Mouse (Mus musculus): ENCODE measurements around the gene Fam234b. TPM values are rescaled to one million over a fixed set of nuclear protein-coding genes. Genes with fewer than 3 reads are reported as not detected.
A peak's percentile ranks its signal among the peaks of the same experiment; 100 is the strongest.

Fam234b gene
- polyA plus RNA-seq, 1 experiment, result 6.3 TPM

- no peaks in the 10 kb centered on the region for H3K36me3 ChIP-seq (ENCODE audit: control insufficient read depth, insufficient read depth)
- TF ChIP-seq E2F4 (IDR thresholded peaks at IDR 0.05; ENCODE audit: insufficient read depth) (no peak), TCF12 (IDR thresholded peaks at IDR 0.05; ENCODE audit: insufficient read depth, poor library complexity, severe bottlenecking) (no peak), CEBPB (IDR thresholded peaks at IDR 0.05; ENCODE audit: insufficient read depth, poor library complexity, severe bottlenecking) (no peak), REST (IDR thresholded peaks at IDR 0.05; ENCODE audit: insufficient read depth, insufficient read length) (no peak), MYOG (IDR thresholded peaks at IDR 0.05; ENCODE audit: control insufficient read depth in 1 of 3, insufficient read depth in 1 of 3, insufficient read length in 2 of 3, low read depth in 2 of 3) (no peak), MAX (IDR thresholded peaks at IDR 0.05; ENCODE audit: low read depth) (no peak), USF1 (IDR thresholded peaks at IDR 0.05; ENCODE audit: low read depth) (no peak), POLR2A (IDR thresholded peaks at IDR 0.05; ENCODE audit: insufficient read length, low read depth) (no peak), POLR2AphosphoS2 (IDR thresholded peaks at IDR 0.05; ENCODE audit: insufficient read length, low read depth) (no peak), MYOD1 (IDR thresholded peaks at IDR 0.05; ENCODE audit: control insufficient read depth in 1 of 3, insufficient read length in 2 of 3, low read depth in 2 of 3) (no peak), SRF (IDR thresholded peaks at IDR 0.05; ENCODE audit: control insufficient read depth, insufficient read length, low read depth) (no peak), TCF3 (IDR thresholded peaks at IDR 0.05; ENCODE audit: insufficient read length, low read depth) (no peak)
- H3K27me3 ChIP-seq (ENCODE audit: control insufficient read depth, insufficient read depth, insufficient read length), result no peaks in the 10 kb centered on the region
- H3K4me2 ChIP-seq (ENCODE audit: low read depth), result peak overlapping the region; percentile 84
- peak overlapping the region; percentile 18 for H3ac ChIP-seq (ENCODE audit: control insufficient read depth, insufficient read length)
- peak overlapping the region; percentile 36 for H3K4me3 ChIP-seq
- no peaks in the 10 kb centered on the region for H3K79me2 ChIP-seq (ENCODE audit: control insufficient read depth, insufficient read depth)
Observed at GRCm38 (mm10) chr6:135197446-135197845, 331 bp upstream of the Fam234b start.

- no peak for TF ChIP-seq TCF3 (IDR thresholded peaks at IDR 0.05; ENCODE audit: insufficient read length, low read depth)
- no peak for TF ChIP-seq MAX (IDR thresholded peaks at IDR 0.05; ENCODE audit: low read depth)
- no peak for TF ChIP-seq USF1 (IDR thresholded peaks at IDR 0.05; ENCODE audit: low read depth)
- no peak for TF ChIP-seq TCF12 (IDR thresholded peaks at IDR 0.05; ENCODE audit: insufficient read depth, poor library complexity, severe bottlenecking)
- TF ChIP-seq E2F4 (IDR thresholded peaks at IDR 0.05; ENCODE audit: insufficient read depth), result no peak
- TF ChIP-seq POLR2AphosphoS2 (IDR thresholded peaks at IDR 0.05; ENCODE audit: insufficient read length, low read depth), result no peak
- TF ChIP-seq SRF (IDR thresholded peaks at IDR 0.05; ENCODE audit: control insufficient read depth, insufficient read length, low read depth), result no peak
- no peak for TF ChIP-seq MYOG (IDR thresholded peaks at IDR 0.05; ENCODE audit: control insufficient read depth in 1 of 3, insufficient read depth in 1 of 3, insufficient read length in 2 of 3, low read depth in 2 of 3)
- no peak for TF ChIP-seq MYOD1 (IDR thresholded peaks at IDR 0.05; ENCODE audit: control insufficient read depth in 1 of 3, insufficient read length in 2 of 3, low read depth in 2 of 3)
- no peak for TF ChIP-seq CEBPB (IDR thresholded peaks at IDR 0.05; ENCODE audit: insufficient read depth, poor library complexity, severe bottlenecking)
- Histone ChIP-seq H3K36me3 (ENCODE audit: control insufficient read depth, insufficient read depth) (no peaks in the 10 kb centered on the region), H3K79me2 (ENCODE audit: control insufficient read depth, insufficient read depth) (no peaks in the 10 kb centered on the region), H3K4me2 (ENCODE audit: low read depth) (peak overlapping the region; percentile 84), H3ac (ENCODE audit: control insufficient read depth, insufficient read length) (peak overlapping the region; percentile 18), H3K27me3 (ENCODE audit: control insufficient read depth, insufficient read depth, insufficient read length) (no peaks in the 10 kb centered on the region), H3K4me3 (peak overlapping the region; percentile 36)
Observed at GRCm38 (mm10) chr6:135198726-135199125, 949 bp downstream of the Fam234b start.

DNA sequence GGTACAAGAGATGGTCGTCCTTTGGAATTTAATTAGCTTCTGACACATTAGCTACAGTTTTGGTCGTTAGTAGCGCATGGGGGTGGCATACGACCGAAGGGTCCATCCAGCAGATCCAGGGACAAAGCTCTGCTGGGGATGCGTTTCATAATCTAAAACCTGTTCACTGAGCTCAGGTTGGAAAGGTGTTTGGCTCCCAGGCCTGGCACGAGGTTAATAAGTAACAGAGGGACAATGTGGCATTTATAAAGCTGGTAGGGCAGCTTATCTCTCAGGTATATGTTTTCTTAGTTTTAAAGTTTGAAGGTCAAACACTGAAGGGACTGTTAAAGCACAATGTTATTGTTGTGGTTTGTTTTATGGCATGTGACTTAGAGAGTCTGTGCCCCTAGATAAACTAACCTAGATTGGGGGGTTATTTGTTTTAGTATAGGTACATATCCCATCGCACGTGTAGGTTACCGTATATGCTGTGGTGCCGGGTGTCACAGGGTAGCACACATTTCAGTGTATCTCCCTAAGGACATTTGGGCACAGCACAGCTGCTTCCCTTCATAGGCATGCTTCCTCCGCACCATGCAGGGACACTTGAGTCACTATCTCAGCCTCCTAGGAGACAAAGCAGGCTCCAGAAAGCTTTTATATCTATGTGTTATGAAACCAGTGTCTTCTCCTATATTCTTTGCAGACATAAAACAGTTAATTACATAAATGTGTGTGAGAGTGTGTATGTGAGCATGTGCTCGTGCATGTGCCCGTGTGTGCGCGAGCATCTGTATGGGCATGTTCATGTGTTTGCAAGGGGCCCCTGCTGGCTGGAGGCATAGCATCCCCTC, 2.6 kb downstream of the Fam234b start:
- no peaks in the 10 kb centered on the region for H3K36me3 ChIP-seq (ENCODE audit: control insufficient read depth, insufficient read depth)
- H3K4me2 ChIP-seq (ENCODE audit: low read depth), result no peak overlapping the region
- no peaks in the 10 kb centered on the region for H3K27me3 ChIP-seq (ENCODE audit: control insufficient read depth, insufficient read depth, insufficient read length)
- no peak overlapping the region for H3K4me3 ChIP-seq
- no peaks in the 10 kb centered on the region for H3K79me2 ChIP-seq (ENCODE audit: control insufficient read depth, insufficient read depth)
- H3ac ChIP-seq (ENCODE audit: control insufficient read depth, insufficient read length), result no peak overlapping the region
- TF ChIP-seq CEBPB (IDR thresholded peaks at IDR 0.05; ENCODE audit: insufficient read depth, poor library complexity, severe bottlenecking), result no peak
- no peak for TF ChIP-seq USF1 (IDR thresholded peaks at IDR 0.05; ENCODE audit: low read depth)
- no peak for TF ChIP-seq TCF3 (IDR thresholded peaks at IDR 0.05; ENCODE audit: insufficient read length, low read depth)

DNA sequence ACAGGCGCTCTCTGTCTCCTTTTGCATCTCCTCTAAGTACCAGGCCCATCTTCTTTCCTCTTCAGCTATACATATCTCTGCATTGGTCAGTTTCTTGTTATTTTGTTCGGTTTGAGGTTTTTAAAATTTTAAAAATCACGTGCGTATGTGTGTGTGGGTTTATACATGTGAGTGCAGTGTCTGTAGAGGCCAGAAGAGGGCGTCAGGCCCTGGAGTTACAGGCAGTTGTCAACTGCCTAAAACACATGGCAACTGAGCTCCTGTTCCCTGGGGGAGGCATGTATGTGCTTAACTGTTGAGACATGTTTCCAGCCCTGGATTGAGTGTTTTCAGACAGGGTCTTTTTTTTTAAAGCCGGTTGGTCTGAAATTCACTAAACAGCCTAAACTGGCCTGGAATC, 4.9 kb downstream of the Fam234b start:
- Histone ChIP-seq H3K79me2 (ENCODE audit: control insufficient read depth, insufficient read depth) (no peaks in the 10 kb centered on the region), H3K4me3 (no peak overlapping the region), H3K27me3 (ENCODE audit: control insufficient read depth, insufficient read depth, insufficient read length) (no peaks in the 10 kb centered on the region), H3ac (ENCODE audit: control insufficient read depth, insufficient read length) (no peak overlapping the region), H3K36me3 (ENCODE audit: control insufficient read depth, insufficient read depth) (no peaks in the 10 kb centered on the region), H3K4me2 (ENCODE audit: low read depth) (no peak overlapping the region)
- TF ChIP-seq MYOD1 (IDR thresholded peaks at IDR 0.05; ENCODE audit: control insufficient read depth in 1 of 3, insufficient read length in 2 of 3, low read depth in 2 of 3) (no peak), E2F4 (IDR thresholded peaks at IDR 0.05; ENCODE audit: insufficient read depth) (no peak), REST (IDR thresholded peaks at IDR 0.05; ENCODE audit: insufficient read depth, insufficient read length) (no peak), MAX (IDR thresholded peaks at IDR 0.05; ENCODE audit: low read depth) (no peak), MYOG (IDR thresholded peaks at IDR 0.05; ENCODE audit: control insufficient read depth in 1 of 3, insufficient read depth in 1 of 3, insufficient read length in 2 of 3, low read depth in 2 of 3) (no peak), POLR2A (IDR thresholded peaks at IDR 0.05; ENCODE audit: insufficient read length, low read depth) (no peak), CEBPB (IDR thresholded peaks at IDR 0.05; ENCODE audit: insufficient read depth, poor library complexity, severe bottlenecking) (no peak), SRF (IDR thresholded peaks at IDR 0.05; ENCODE audit: control insufficient read depth, insufficient read length, low read depth) (no peak), TCF12 (IDR thresholded peaks at IDR 0.05; ENCODE audit: insufficient read depth, poor library complexity, severe bottlenecking) (no peak), TCF3 (IDR thresholded peaks at IDR 0.05; ENCODE audit: insufficient read length, low read depth) (no peak), POLR2AphosphoS2 (IDR thresholded peaks at IDR 0.05; ENCODE audit: insufficient read length, low read depth) (no peak), USF1 (IDR thresholded peaks at IDR 0.05; ENCODE audit: low read depth) (no peak)

Measured in myocyte (in vitro differentiated cells).